Mouse (Mus musculus) MEL (cell line): ENCODE data around the gene Vsx1. TPM values are rescaled to one million over a fixed set of nuclear protein-coding genes. Genes with fewer than 3 reads are reported as not detected.

Experiments used
- DNase-seq: peaks from one replicate; pipeline ENCODE4 v3.0.0; 2011; ENCODE audit warnings: low read depth, low spot score
- H3K27ac ChIP-seq: 2 replicates; pipeline ENCODE4 v1.5.1; 2012; ENCODE audit warnings: low read depth, mild to moderate bottlenecking, control low read depth, low read length, moderate library complexity; ENCODE audit not compliant: control insufficient read depth
- H3K27me3 ChIP-seq, 2 experiments: fragments of 150-350 bp in 1 of 2; sonication (generic) in 1 of 2; 2 replicates each; pipeline ENCODE4 v1.6.1; 2012; ENCODE audit warnings: low read length in 2 of 2, mild to moderate bottlenecking in 2 of 2, improper control_type of control experiment in 1 of 2, moderate library complexity in 1 of 2; ENCODE audit not compliant: insufficient read depth in 2 of 2, control insufficient read depth in 1 of 2
- H3K36me3 ChIP-seq, 2 experiments: 2 replicates each; pipeline ENCODE4 v1.6.1; 2012 to 2014; ENCODE audit warnings: low read length in 2 of 2, improper control_type of control experiment in 1 of 2, inconsistent platforms in 1 of 2, mild to moderate bottlenecking in 1 of 2; ENCODE audit not compliant: insufficient read depth in 2 of 2, control insufficient read depth in 1 of 2
- H3K4me1 ChIP-seq, 2 experiments: fragments of 150-350 bp in 1 of 2; sonication (generic) in 1 of 2; 2 replicates each; pipeline ENCODE4 v1.6.1; 2012; ENCODE audit warnings: low read length in 2 of 2, improper control_type of control experiment in 1 of 2, mild to moderate bottlenecking in 1 of 2; ENCODE audit not compliant: insufficient read depth in 2 of 2, control insufficient read depth in 1 of 2
- H3K4me3 ChIP-seq, 2 experiments: fragments of 150-350 bp in 1 of 2; sonication (generic) in 1 of 2; 2 replicates each; pipeline ENCODE4 v1.5.1; 2012; ENCODE audit warnings: low read depth in 2 of 2, low read length in 2 of 2, mild to moderate bottlenecking in 2 of 2, moderate library complexity in 2 of 2, control low read depth in 1 of 2, improper control_type of control experiment in 1 of 2; ENCODE audit not compliant: control insufficient read depth in 1 of 2, insufficient read depth in 1 of 2
- H3K79me2 ChIP-seq: 2 replicates; pipeline ENCODE4 v1.6.1; 2012; ENCODE audit warnings: mild to moderate bottlenecking, low read length, moderate library complexity; ENCODE audit not compliant: control insufficient read depth, poor library complexity, insufficient read depth
- H3K9ac ChIP-seq: 2 replicates; pipeline ENCODE4 v1.6.1; 2012; ENCODE audit warnings: low read depth, mild to moderate bottlenecking, control low read depth, low read length, moderate library complexity; ENCODE audit not compliant: control insufficient read depth, poor library complexity, severe bottlenecking
- H3K9me3 ChIP-seq: fragments of 150-350 bp; sonication (generic); replicated peaks from 2 replicates; pipeline ENCODE4 v1.6.1; 2012; ENCODE audit warnings: mild to moderate bottlenecking, low read length, improper control_type of control experiment, moderate library complexity; ENCODE audit not compliant: insufficient read depth
- CHD2 ChIP-seq: IDR thresholded peaks from 2 replicates; pipeline ENCODE4 v1.6.1; 2011; ENCODE audit warnings: low read length, improper control_type of control experiment
- GABPA ChIP-seq: IDR thresholded peaks from 2 replicates; pipeline ENCODE4 v1.6.1; 2012; ENCODE audit warnings: low read depth, mild to moderate bottlenecking, inconsistent platforms, low read length, improper control_type of control experiment, moderate library complexity
- GATA1 ChIP-seq: IDR thresholded peaks from 2 replicates; pipeline ENCODE4 v1.6.1; 2011; ENCODE audit warnings: low read depth, low read length, improper control_type of control experiment
- HCFC1 ChIP-seq: IDR thresholded peaks from 2 replicates; pipeline ENCODE4 v1.6.1; 2012; ENCODE audit warnings: low read depth, mild to moderate bottlenecking, inconsistent platforms, low read length, improper control_type of control experiment, moderate library complexity
- JUND ChIP-seq: IDR thresholded peaks from 2 replicates; pipeline ENCODE4 v1.6.1; 2011; ENCODE audit warnings: low read depth, mild to moderate bottlenecking, improper control_type of control experiment, low read length
- KAT2A ChIP-seq: conservative IDR thresholded peaks from 2 replicates; pipeline ENCODE4 v1.6.1; 2012; ENCODE audit warnings: low read depth, low read length, improper control_type of control experiment, inconsistent platforms
- MAFK ChIP-seq: IDR thresholded peaks from 2 replicates; pipeline ENCODE4 v1.6.1; 2011; ENCODE audit warnings: low read depth, mild to moderate bottlenecking, low read length, improper control_type of control experiment, borderline replicate concordance
- MAZ ChIP-seq: IDR thresholded peaks from 2 replicates; pipeline ENCODE4 v1.6.1; 2012; ENCODE audit warnings: low read depth, mild to moderate bottlenecking, inconsistent platforms, low read length, improper control_type of control experiment
- MEF2A ChIP-seq: IDR thresholded peaks from 2 replicates; pipeline ENCODE4 v1.6.1; 2014; ENCODE audit warnings: low read depth, mild to moderate bottlenecking, inconsistent platforms, low read length, improper control_type of control experiment; ENCODE audit not compliant: poor library complexity, insufficient replicate concordance, severe bottlenecking; ENCODE audit errors: extremely low read depth
- MYC ChIP-seq: IDR thresholded peaks from 2 replicates; pipeline ENCODE4 v1.6.1; 2011; ENCODE audit warnings: low read depth, mild to moderate bottlenecking, low read length, improper control_type of control experiment, moderate library complexity
- TAL1 ChIP-seq: IDR thresholded peaks from 2 replicates; pipeline ENCODE4 v1.6.1; 2012; ENCODE audit warnings: mild to moderate bottlenecking, inconsistent platforms, low read length, moderate library complexity, mixed read lengths
- TCF12 ChIP-seq: IDR thresholded peaks from 2 replicates; pipeline ENCODE4 v1.6.1; 2014; ENCODE audit warnings: low read depth, mild to moderate bottlenecking, inconsistent platforms, low read length, improper control_type of control experiment, moderate library complexity
- USF2 ChIP-seq, 2 experiments: IDR thresholded peaks; 2 replicates each; pipeline ENCODE4 v1.6.1; 2011 to 2012; ENCODE audit warnings: improper control_type of control experiment in 2 of 2, low read length in 2 of 2, borderline replicate concordance in 1 of 2, inconsistent platforms in 1 of 2, low read depth in 1 of 2, mild to moderate bottlenecking in 1 of 2; ENCODE audit not compliant: insufficient read depth in 1 of 2
- ZNF384 ChIP-seq: IDR thresholded peaks from 2 replicates; pipeline ENCODE4 v1.6.1; 2012; ENCODE audit warnings: low read depth, mild to moderate bottlenecking, inconsistent platforms, low read length, improper control_type of control experiment
- polyA plus RNA-seq, 2 experiments: library from polyadenylated mRNA; stranded (reverse) in 1 of 2; unstranded in 1 of 2; fragments of >175 nt in 1 of 2; fragments of >200 nt in 1 of 2; gene quantifications; 2 replicates each; pipeline versions ENCODE4 v1.2.1 to v1.2.4; 2012; ENCODE audit warnings: low replicate concordance in 2 of 2, low read depth in 1 of 2; ENCODE audit not compliant: insufficient read length in 2 of 2, insufficient read depth in 1 of 2, missing spikeins in 1 of 2
- total RNA-seq: library from RNA; depleted of rRNA; stranded (reverse); fragments of 300-350 nt; gene quantifications from 2 replicates; pipeline ENCODE4 v1.2.3, GENCODE M21; 2012

Vsx1 gene
- total and polyA plus RNA-seq, 3 experiments, result not detected

DNA sequence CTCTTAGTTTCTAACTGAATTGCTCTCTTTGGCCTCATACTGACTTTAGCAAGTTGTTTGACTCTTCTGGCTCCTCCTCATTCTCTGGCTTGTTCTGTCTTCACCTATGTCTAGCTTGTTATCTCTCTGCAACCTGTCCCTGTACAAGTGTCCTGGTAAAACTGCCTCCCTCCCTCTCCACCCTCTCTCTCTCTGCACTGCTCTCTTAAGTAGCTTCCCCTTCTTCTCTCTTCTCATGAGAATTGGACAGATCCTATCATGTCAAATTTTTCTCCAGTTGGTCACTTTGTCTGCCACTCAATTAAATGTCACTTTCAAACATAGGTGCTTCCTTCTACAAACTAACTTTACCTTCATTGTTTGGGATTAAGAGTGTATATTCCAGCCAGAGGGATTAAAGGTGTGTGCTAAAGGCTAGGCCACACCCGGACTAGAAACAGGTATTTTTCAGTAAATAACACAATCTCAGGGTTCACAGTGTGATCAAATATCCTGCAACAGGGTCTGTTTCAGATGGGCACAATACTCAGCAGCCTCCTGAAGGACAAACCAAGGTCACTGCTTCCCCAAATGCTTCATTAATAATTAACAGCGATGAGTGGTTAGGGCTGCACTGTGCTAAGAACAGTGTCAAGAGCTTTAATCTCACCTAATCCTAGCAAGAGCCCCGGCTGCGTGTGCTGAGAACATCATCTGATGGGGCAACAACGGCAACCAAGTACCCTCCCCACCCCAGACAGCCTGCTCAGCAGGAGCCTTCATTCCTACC lies 24.8 kb downstream of the Vsx1 start:
- Histone ChIP-seq H3K9me3 (no peaks in the 10 kb centered on the region), H3K36me3 (peaks cover 0 to 33% of the 10 kb centered on the region in 2 experiments; a peak in 2 of 4 replicates)

DNA sequence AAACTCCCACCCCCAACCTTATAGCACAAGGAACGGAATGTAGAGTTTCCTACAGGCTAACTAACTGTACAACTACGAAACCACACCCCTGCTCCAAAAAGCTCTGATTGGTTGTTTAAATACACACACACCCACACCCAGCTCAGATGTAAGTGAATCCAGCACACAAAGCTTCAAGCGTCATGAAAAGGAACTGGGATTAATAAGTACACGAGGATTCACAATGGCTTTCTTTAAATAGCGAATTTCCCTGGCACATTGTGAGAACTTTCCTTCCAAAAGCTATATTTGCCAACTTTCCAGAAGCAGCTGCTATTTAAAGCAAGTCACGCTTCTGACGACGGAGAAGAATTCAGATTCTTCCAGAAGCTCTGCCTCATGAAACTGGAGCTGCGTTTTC lies 25.9 kb downstream of the Vsx1 start:
- Histone ChIP-seq H3K36me3 (peaks cover 0 to 24% of the 10 kb centered on the region in 2 experiments; a peak in 2 of 4 replicates), H3K27ac (no peak overlapping the region), H3K4me3 (no peak overlapping the region)

More for the DNA sequence above, 24.8 kb downstream of the Vsx1 start:
- Histone ChIP-seq H3K27ac (peak overlapping the region; percentile 64), H3K79me2 (no peaks in the 10 kb centered on the region; the same call in 1 of the 2 replicates), H3K4me1 (peaks cover 16 to 34% of the 10 kb centered on the region in 2 experiments), H3K4me3 (no peak overlapping the region), H3K9ac (no peak overlapping the region), H3K27me3 (no peaks in the 10 kb centered on the region)
- DNase-seq, result peak; percentile 77
- TF ChIP-seq TAL1 (peak; percentile 7; the same call in 1 of the 2 replicates), JUND (0 out of 2 replicates have a peak, but pooled peaks have one; percentile 1), CHD2 (no peak), GATA1 (peak; percentile 41; the same call in 1 of the 2 replicates)
- TF ChIP-seq, all 39 proteins: peak for 3

DNA sequence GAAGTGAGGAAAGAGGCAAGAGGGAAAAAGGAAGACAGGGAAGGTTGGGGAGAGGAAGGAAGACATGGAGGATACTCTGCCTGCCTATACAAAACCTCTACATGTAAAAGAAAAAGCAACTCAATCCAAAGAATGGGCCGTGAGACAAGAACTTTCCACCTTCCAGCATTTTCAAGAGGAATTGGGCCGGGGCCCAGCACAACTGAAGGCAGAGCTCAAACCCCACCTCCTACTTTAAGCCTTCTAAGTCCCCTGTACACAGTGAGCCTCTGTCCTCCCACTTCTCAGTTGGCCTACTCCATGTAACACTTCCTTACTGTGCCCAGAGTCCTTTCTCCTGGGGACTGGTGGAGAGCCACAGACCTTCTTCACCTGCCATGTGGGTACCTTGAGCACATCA lies 27.2 kb downstream of the Vsx1 start:
- Histone ChIP-seq H3K27ac (no peak overlapping the region), H3K9me3 (no peaks in the 10 kb centered on the region), H3K27me3 (no peaks in the 10 kb centered on the region), H3K79me2 (no peaks in the 10 kb centered on the region)
- no peak for TF ChIP-seq MAFK
- no peak for TF ChIP-seq MEF2A
- TF ChIP-seq USF2 (IDR thresholded peaks at IDR 0.05; ENCODE audit: borderline replicate concordance in 1 of 2, insufficient read depth in 1 of 2, low read depth in 1 of 2, low read length in 2 of 2), result no peak
- TF ChIP-seq ZNF384, result no peak
- TF ChIP-seq MAZ, result no peak
- TF ChIP-seq MYC, result no peak
- no peak for TF ChIP-seq HCFC1
- TF ChIP-seq GABPA, result no peak
- TF ChIP-seq TCF12, result no peak
- TF ChIP-seq, all 39 proteins: peak for 0
- no peak for DNase-seq
- H3K36me3 ChIP-seq, result peaks cover 0 to 24% of the 10 kb centered on the region in 2 experiments; a peak in 2 of 4 replicates
- peaks cover 10 to 24% of the 10 kb centered on the region in 2 experiments for H3K4me1 ChIP-seq
- no peak overlapping the region for H3K4me3 ChIP-seq
- H3K9ac ChIP-seq, result no peak overlapping the region

More for the DNA sequence above, 25.9 kb downstream of the Vsx1 start:
- Histone ChIP-seq H3K27me3 (no peaks in the 10 kb centered on the region), H3K4me1 (peaks cover 10 to 24% of the 10 kb centered on the region in 2 experiments), H3K9me3 (no peaks in the 10 kb centered on the region), H3K9ac (no peak overlapping the region), H3K79me2 (no peaks in the 10 kb centered on the region; the same call in 1 of the 2 replicates)
- no peak for TF ChIP-seq KAT2A
- no peak for DNase-seq
